Mouse (Mus musculus): ENCODE data around the gene Igsf3. TPM values are rescaled to one million over a fixed set of nuclear protein-coding genes. Genes with fewer than 3 reads are reported as not detected.

The Igsf3 gene
- total RNA-seq, 2 experiments from 2014 or later: 15.7 to 17.6 TPM

- DNase-seq (ENCODE audit: low spot score in 2 of 2): peak; percentile 70 to 84
These were observed 4.4 kb upstream of the Igsf3 start for GRCm38 (mm10) chr3:101372345-101372980.

GRCm38 (mm10) chr3:101377256-101378024 lies 557 bp downstream of the Igsf3 start:
- no peak for DNase-seq (ENCODE audit: low spot score in 2 of 2)

GRCm38 (mm10) chr3:101378102-101378501 lies 1.2 kb downstream of the Igsf3 start:
- peak in 1 of 2 experiments; percentile 28 for DNase-seq (ENCODE audit: low spot score in 2 of 2)

GRCm38 (mm10) chr3:101379789-101380188 lies 2.9 kb downstream of the Igsf3 start:
- peak; percentile 74 to 82 for DNase-seq (ENCODE audit: low spot score in 2 of 2)

- DNase-seq (ENCODE audit: low spot score in 2 of 2): no peak
These were observed 4.8 kb downstream of the Igsf3 start for GRCm38 (mm10) chr3:101381691-101382090.

- no peak for DNase-seq (ENCODE audit: low spot score in 2 of 2)
These were observed 5.9 kb downstream of the Igsf3 start for GRCm38 (mm10) chr3:101382751-101383150.

GRCm38 (mm10) chr3:101386430-101387016 lies 9.6 kb downstream of the Igsf3 start:
- DNase-seq (ENCODE audit: low spot score in 2 of 2): no peak

- DNase-seq (ENCODE audit: low spot score in 2 of 2): no peak
These were observed 11.0 kb downstream of the Igsf3 start for GRCm38 (mm10) chr3:101387849-101388248.

GRCm38 (mm10) chr3:101389566-101389965 lies 12.7 kb downstream of the Igsf3 start:
- DNase-seq (ENCODE audit: low spot score in 2 of 2): no peak

GRCm38 (mm10) chr3:101390472-101390871 lies 13.6 kb downstream of the Igsf3 start:
- DNase-seq (ENCODE audit: low spot score in 2 of 2): peak in 1 of 2 experiments; percentile 18

- no peak for DNase-seq (ENCODE audit: low spot score in 2 of 2)
These were observed 15.1 kb downstream of the Igsf3 start for GRCm38 (mm10) chr3:101391991-101392390.

- DNase-seq (ENCODE audit: low spot score in 2 of 2): peak in 1 of 2 experiments; percentile 49
These were observed 16.3 kb downstream of the Igsf3 start for GRCm38 (mm10) chr3:101393103-101393644.

- DNase-seq (ENCODE audit: low spot score in 2 of 2): peak in 1 of 2 experiments; percentile 29
These were observed 17.0 kb downstream of the Igsf3 start for GRCm38 (mm10) chr3:101393659-101394539.

GRCm38 (mm10) chr3:101395341-101395740 lies 18.5 kb downstream of the Igsf3 start:
- no peak for DNase-seq (ENCODE audit: low spot score in 2 of 2)

GRCm38 (mm10) chr3:101396061-101396460 lies 19.2 kb downstream of the Igsf3 start:
- no peak for DNase-seq (ENCODE audit: low spot score in 2 of 2)

GRCm38 (mm10) chr3:101396726-101397263 lies 19.9 kb downstream of the Igsf3 start:
- DNase-seq (ENCODE audit: low spot score in 2 of 2): no peak

GRCm38 (mm10) chr3:101397422-101397821 lies 20.5 kb downstream of the Igsf3 start:
- no peak for DNase-seq (ENCODE audit: low spot score in 2 of 2)

GRCm38 (mm10) chr3:101398071-101398786 lies 21.3 kb downstream of the Igsf3 start:
- DNase-seq (ENCODE audit: low spot score in 2 of 2): no peak

- DNase-seq (ENCODE audit: low spot score in 2 of 2): no peak
These were observed 22.0 kb downstream of the Igsf3 start for GRCm38 (mm10) chr3:101398877-101399276.

GRCm38 (mm10) chr3:101401501-101401900 lies 24.6 kb downstream of the Igsf3 start:
- no peak for DNase-seq (ENCODE audit: low spot score in 2 of 2)

Measured in layer of hippocampus, adult 18-20 months (tissue).